8 mouse cellular contexts compared by ENCODE assay signal in genomic region chr10:86301117-86301490, GRCm38 (mm10). TPM values are rescaled to one million over a fixed set of nuclear protein-coding genes. Genes with fewer than 3 reads are reported as not detected.
A peak's percentile ranks its signal among the peaks of the same experiment; 100 is the strongest.
DNase-seq lines count a peak whose midpoint lies in the region; ATAC-seq lines count a peak whose summit lies in the region.

No protein-coding gene starts in this region.

- WGBS in embryonic facial prominence, embryonic 13.5 days = under 1% methylated on average over 10 of the region's 10 CpGs
- WGBS in intestine, embryonic 15.5 days = 2% methylated on average over 10 of the region's 10 CpGs
- WGBS in neural tube, embryonic 12.5 days = 1% methylated on average over 9 of the region's 10 CpGs

- H3K27ac ChIP-seq in embryonic facial prominence, embryonic 13.5 days = peak overlapping the region; percentile 60
- peak overlapping the region; percentile 52 for H3K27ac ChIP-seq in intestine, embryonic 15.5 days
- no peak overlapping the region for H3K27ac ChIP-seq in neural tube, embryonic 12.5 days

- no peaks in the 10 kb centered on the region for H3K9me3 ChIP-seq in embryonic facial prominence, embryonic 13.5 days
- H3K9me3 ChIP-seq in intestine, embryonic 15.5 days = no peaks in the 10 kb centered on the region
- H3K9me3 ChIP-seq in neural tube, embryonic 12.5 days = no peaks in the 10 kb centered on the region

- no peaks in the 10 kb centered on the region for H3K27me3 ChIP-seq in embryonic facial prominence, embryonic 13.5 days
- H3K27me3 ChIP-seq in intestine, embryonic 15.5 days (replicated peaks) = no peaks in the 10 kb centered on the region
- H3K27me3 ChIP-seq in neural tube, embryonic 12.5 days (replicated peaks) = no peaks in the 10 kb centered on the region; the same call in 1 of the 2 replicates

- H3K4me3 ChIP-seq in embryonic facial prominence, embryonic 13.5 days = peak overlapping the region; percentile 71
- H3K4me3 ChIP-seq in intestine, embryonic 15.5 days (replicated peaks) = peak overlapping the region; percentile 59
- peak overlapping the region; percentile 53 for H3K4me3 ChIP-seq in neural tube, embryonic 12.5 days

- peak overlapping the region; percentile 85 for H3K9ac ChIP-seq in embryonic facial prominence, embryonic 13.5 days
- H3K9ac ChIP-seq in intestine, embryonic 15.5 days = peak overlapping the region; percentile 65
- peak overlapping the region; percentile 68 for H3K9ac ChIP-seq in neural tube, embryonic 12.5 days

- H3K4me2 ChIP-seq in embryonic facial prominence, embryonic 13.5 days = peak overlapping the region; percentile 91
- peak overlapping the region; percentile 86 for H3K4me2 ChIP-seq in intestine, embryonic 15.5 days (replicated peaks)
- peak overlapping the region; percentile 91 for H3K4me2 ChIP-seq in neural tube, embryonic 12.5 days (replicated peaks)

- no peak for ATAC-seq in embryonic facial prominence, embryonic 13.5 days (ENCODE audit: insufficient number of reproducible peaks, insufficient read depth, low FRiP score, low TSS enrichment, low read depth)
- no peak for ATAC-seq in intestine, embryonic 15.5 days
- no peak for ATAC-seq in neural tube, embryonic 12.5 days (ENCODE audit: low FRiP score, low read depth)

- DNase-seq in kidney, postnatal 10 days = peak; percentile 57
- no peak for DNase-seq in kidney, adult 18-20 months
- no peak for DNase-seq in B cell, adult 2 months
- DNase-seq in frontal cortex, postnatal 10 days (ENCODE audit: low spot score in 2 of 2) = no peak
- no peak for DNase-seq in layer of hippocampus, postnatal 36 days

- peaks cover 1% of the 10 kb centered on the region; the same call in 1 of the 2 replicates for H3K36me3 ChIP-seq in embryonic facial prominence, embryonic 13.5 days
- no peaks in the 10 kb centered on the region for H3K36me3 ChIP-seq in intestine, embryonic 15.5 days
- no peaks in the 10 kb centered on the region for H3K36me3 ChIP-seq in neural tube, embryonic 12.5 days

- H3K4me1 ChIP-seq in embryonic facial prominence, embryonic 13.5 days = peaks cover 34% of the 10 kb centered on the region
- H3K4me1 ChIP-seq in intestine, embryonic 15.5 days (replicated peaks) = peaks cover 31% of the 10 kb centered on the region
- H3K4me1 ChIP-seq in neural tube, embryonic 12.5 days = peaks cover 10% of the 10 kb centered on the region

RNA-seq across cellular contexts. Expression of gene Timp3, which starts 0.9 kb away (rescaled TPM):
- 62.7 and 74.0 TPM in 2 replicates for polyA plus RNA-seq in embryonic facial prominence, embryonic 13.5 days (2015; fragmentation: Nextera tagmentation; extraction: Ambion mirVana)
- polyA plus RNA-seq in intestine, embryonic 15.5 days (2015; fragmentation: Nextera tagmentation; extraction: Ambion mirVana) = 44.6 and 46.9 TPM in 2 replicates
- 40.4 and 47.9 TPM in 2 replicates for polyA plus RNA-seq in neural tube, embryonic 12.5 days (2016; fragmentation: Nextera tagmentation; extraction: Ambion mirVana)
- total RNA-seq in layer of hippocampus, postnatal 36 days (2021) = 10 to 100 TPM; 49.2 to 60.3 TPM
